Mouse (Mus musculus) heart, adult 8-10 months (tissue): Measurements from ENCODE around the gene Gabrq. TPM values are rescaled to one million over a fixed set of nuclear protein-coding genes. Genes with fewer than 3 reads are reported as not detected.

Experiments used
- DNase-seq: peaks from one replicate; pipeline ENCODE4 v3.0.0; 2022; ENCODE audit warnings: low spot score
- total RNA-seq, 4 experiments: library from RNA; stranded (reverse); gene quantifications; 2 replicates each; pipeline ENCODE4 v1.2.4; 2022

Gabrq gene
- under 1 TPM in 1 of 4 experiments, not detected in 3; 0.14 TPM for total RNA-seq

DNA sequence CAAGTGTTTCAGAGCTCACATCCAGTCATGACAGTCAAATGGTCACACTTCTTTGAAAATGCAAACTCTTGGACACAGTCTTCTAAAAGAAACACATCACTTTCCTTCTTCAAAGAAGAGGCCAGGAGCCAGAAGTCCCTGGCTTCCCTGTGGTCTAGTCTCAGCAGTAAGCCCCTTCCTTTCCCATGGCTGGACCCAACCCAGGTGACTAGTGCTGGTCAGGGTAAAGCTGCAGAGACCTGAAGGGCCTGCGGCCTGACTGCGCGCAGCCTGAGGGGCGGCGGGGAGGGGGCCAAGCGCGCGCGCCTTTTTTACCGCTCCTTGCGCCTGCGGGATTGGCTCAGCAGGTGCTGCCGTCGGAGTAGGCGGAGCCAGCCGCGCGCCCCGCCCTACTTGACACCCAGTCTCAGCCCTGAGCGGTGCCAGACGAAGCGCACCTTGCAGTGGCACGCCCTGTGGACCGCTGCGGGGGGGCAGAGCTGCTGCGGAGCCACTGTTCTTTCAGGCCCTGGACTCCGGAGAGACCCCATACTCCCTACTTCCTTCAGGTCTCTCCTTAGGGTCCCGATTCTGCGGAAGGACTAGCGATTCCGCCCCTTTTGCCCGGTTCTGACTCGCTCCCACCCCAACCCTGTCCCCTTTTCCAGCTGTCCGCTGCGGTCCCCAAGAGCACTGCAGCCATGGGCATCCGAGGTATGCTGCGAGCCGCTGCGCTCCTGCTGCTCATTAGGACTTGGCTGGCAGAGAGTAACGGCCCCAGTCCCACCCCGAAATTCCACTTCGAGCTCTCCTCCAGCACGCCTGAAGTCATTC is at the start of gene Gabrq:
Gene Gabrq, plus strand, starts transcription at position 403 of the 813 bp plus-strand sequence.
- no peak for DNase-seq

DNA sequence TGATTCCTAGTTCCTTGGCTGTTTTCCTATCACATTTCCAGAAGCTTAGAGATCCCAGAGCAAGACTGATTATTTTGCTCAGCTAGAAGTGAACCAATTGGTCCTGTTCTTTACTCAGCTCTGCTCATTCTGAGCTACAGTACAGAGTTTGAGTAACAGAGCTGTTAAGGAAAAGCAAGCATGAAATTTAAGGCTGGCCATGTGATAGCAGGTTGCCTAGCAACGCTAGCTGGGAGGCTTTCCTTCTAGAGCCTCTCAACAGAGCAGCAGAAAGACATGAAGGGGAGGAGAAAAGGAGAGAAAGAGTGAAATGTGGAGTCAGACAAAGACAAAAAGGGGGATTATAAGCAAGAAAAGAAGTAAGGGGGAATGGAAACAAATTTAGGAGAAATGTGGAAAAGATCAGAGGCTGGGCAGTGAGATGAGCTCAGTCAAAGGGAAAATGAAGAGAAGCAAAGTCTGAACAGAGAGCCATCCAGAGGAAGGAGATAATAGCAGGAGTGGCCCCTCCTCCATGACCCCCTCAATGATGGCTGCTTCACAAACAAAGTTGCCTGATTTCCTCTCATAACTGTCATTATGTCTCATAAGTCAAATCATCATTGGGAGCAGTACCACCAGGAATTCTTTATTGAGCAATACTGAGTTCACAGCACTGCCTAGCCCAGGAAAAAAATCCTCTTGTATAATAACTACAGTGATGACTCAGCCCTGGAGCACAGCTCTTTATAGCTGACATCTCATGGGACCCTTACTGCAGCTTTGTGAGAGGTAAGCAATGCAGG is 36.0 kb upstream of the Gabrq start:
- no peak for DNase-seq

GRCm38 (mm10) chrX:72789558-72789871 is 35.5 kb upstream of the Gabrq start:
- no peak for DNase-seq

DNA sequence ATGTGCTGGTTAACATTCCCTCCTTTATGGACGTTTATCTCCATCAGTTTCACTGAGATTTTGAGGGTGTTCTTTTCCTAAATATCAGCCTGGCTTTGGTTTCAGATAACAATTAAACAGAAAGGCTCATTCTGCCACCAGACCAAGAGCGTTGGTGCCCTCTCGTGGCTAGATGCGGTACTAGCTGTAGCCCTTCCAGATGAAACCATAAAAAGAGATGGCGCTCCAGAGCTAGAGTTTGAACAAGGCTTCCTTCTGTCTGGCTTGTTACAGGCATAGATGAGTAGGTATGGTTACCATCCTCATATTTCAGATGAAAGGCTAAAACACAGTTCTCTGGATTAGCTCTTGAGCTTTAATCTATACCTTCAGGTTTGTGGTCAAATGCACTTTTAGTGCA is 5.4 kb upstream of the Gabrq start:
- peak; percentile 19 for DNase-seq

DNA sequence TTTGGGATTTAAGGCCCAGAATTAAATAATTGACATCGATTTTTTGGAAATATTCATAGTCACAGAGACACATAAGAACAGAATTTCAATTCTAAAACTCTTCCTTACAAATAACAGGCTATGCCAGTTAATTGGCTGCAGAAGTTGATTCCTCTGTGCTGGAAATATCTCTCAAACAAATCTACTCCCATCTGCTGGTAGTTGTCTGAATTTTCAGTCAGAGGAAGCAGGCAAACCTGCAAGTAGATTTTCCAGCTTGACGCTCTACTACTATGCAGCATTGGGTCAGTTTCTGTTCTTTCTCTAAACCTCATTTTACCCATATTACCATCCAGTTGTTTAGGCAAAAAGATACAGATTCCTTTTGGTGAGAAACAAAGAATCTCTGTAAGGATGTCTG is 1.7 kb upstream of the Gabrq start:
- no peak for DNase-seq

DNA sequence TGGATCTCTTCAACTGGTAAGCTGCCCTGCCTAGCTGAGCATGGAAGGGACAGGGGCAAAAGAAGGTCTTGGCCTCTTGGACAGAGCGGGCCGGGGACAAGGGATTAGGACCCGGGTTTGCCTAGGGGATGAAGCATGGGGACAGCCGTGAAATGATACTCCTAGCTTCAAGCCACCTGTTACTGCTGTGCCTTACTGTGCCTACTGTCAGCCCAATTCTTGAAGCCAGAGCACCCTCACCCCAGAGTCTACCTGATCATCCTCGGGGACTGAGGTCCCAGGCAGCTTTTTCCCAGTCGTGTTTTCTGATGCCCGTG is 569 bp downstream of the Gabrq start:
- DNase-seq = no peak

Other genes starting within 250 kb of the Gabrq start
- gene Gabra3, start 168.3 kb upstream of the Gabrq start, total RNA-seq = under 1 TPM; 0.17 to 0.46 (median 0.20) TPM
- 10 to 100 TPM; 27.2 to 31.6 (median 29.3) TPM for gene Cetn2, start 93.2 kb downstream of the Gabrq start, total RNA-seq
- gene Nsdhl, start 93.4 kb downstream of the Gabrq start, total RNA-seq = 1 to 10 TPM; 4.0 to 5.7 (median 4.2) TPM
- gene Zfp185, start 162.2 kb downstream of the Gabrq start, total RNA-seq = 1 to 10 TPM in 2 of 4 experiments, under 1 TPM in 2; 0.63 to 1.7 (median 1.0) TPM
- not detected for gene Pnma5, start 211.9 kb downstream of the Gabrq start, total RNA-seq
- gene Pnma3, start 239.6 kb downstream of the Gabrq start, total RNA-seq = not detected